Mouse (Mus musculus): Measurements from ENCODE around the gene Spata2. TPM values are rescaled to one million over a fixed set of nuclear protein-coding genes. Genes with fewer than 3 reads are reported as not detected.

Spata2 gene
- polyA plus RNA-seq, 1 experiment from 2014 or later: 15.3 TPM

DNA sequence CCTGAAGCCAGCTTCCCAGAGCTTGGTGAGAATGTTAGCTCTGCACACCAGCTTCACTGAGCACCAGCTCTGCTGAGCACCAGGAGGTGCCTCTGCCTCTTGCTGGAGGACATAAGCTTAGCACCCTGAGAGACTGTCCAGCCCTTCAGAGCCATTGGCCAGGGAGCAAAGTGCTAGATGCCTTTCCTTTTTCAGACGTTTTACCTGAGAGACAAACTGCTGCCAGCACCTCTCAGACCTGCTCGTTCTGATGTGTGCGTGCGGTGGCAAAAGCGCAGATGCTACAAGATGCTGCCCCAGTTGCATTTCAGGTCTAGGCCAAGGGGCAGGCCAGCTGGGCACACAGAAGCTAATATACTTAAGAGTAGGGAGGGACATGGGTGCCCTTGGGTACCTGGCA is 17.1 kb downstream of the Spata2 start:
- peaks cover 13% of the 10 kb centered on the region for H3K4me1 ChIP-seq
- peaks cover 58% of the 10 kb centered on the region for H3K36me3 ChIP-seq
- H3K9ac ChIP-seq: no peak overlapping the region
- H3K4me3 ChIP-seq: no peak overlapping the region
- H3K9me3 ChIP-seq: no peaks in the 10 kb centered on the region
- H3K4me2 ChIP-seq: no peak overlapping the region
- no peak for ATAC-seq (ENCODE audit: insufficient number of reproducible peaks, low FRiP score, low TSS enrichment, low read depth)
- no peak overlapping the region for H3K27ac ChIP-seq
- WGBS: 84% methylated on average over 5 of the region's 5 CpGs
- no peaks in the 10 kb centered on the region for H3K27me3 ChIP-seq

DNA sequence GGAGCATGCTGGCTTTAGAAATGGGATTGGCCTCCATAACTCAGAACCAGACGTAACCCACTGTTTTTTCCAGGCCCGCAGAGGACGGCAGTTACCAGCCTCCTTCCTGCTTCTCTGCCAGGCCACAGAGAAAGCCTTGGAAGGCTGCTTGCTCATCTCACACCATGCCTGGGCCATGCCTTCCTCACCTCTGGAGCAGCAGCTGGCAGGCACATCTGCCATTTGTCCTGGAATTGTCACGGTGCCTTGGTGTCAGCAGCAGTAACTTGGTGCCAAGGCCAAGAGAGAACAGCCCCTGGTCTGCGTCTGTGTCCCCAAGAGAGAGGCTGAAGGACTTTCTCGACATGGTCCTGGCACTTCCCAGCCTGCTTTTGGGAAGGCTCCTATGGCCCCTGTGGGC is 18.5 kb downstream of the Spata2 start:
- Histone ChIP-seq H3K27me3 (no peaks in the 10 kb centered on the region), H3K27ac (no peak overlapping the region), H3K4me3 (no peak overlapping the region), H3K9ac (no peak overlapping the region), H3K9me3 (no peaks in the 10 kb centered on the region), H3K4me2 (no peak overlapping the region), H3K36me3 (peaks cover 62% of the 10 kb centered on the region), H3K4me1 (peaks cover 13% of the 10 kb centered on the region)
- 84% methylated on average over 6 of the region's 6 CpGs for WGBS
- no peak for ATAC-seq (ENCODE audit: insufficient number of reproducible peaks, low FRiP score, low TSS enrichment, low read depth)

DNA sequence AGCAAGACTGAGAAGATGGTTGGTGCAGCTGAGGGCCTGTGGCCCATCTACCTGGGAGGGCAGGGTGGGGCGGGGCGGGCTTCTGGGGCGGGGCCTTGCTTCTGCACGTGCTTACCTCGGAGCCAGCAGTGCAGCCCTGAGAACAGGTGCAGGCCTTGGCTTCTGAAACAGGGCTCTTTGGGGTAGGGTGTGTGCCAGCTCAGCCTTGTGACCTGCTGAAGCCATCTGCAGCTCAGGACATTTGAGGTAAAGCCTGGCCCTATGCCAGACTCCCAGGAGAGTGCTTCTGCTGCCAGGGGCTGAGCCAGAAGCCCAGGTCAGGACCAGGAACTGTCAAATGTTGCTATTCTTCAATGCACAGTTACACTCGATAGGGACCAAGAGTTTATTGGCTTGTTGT is 21.1 kb downstream of the Spata2 start:
- H3K27ac ChIP-seq: no peak overlapping the region
- H3K4me2 ChIP-seq: no peak overlapping the region
- no peak for ATAC-seq (ENCODE audit: insufficient number of reproducible peaks, low FRiP score, low TSS enrichment, low read depth)
- H3K27me3 ChIP-seq: no peaks in the 10 kb centered on the region
- H3K4me3 ChIP-seq: no peak overlapping the region
- peaks cover 77% of the 10 kb centered on the region for H3K36me3 ChIP-seq
- 85% methylated on average over 6 of the region's 6 CpGs for WGBS
- H3K4me1 ChIP-seq: peaks cover 7% of the 10 kb centered on the region
- H3K9me3 ChIP-seq: no peaks in the 10 kb centered on the region
- no peak overlapping the region for H3K9ac ChIP-seq

DNA sequence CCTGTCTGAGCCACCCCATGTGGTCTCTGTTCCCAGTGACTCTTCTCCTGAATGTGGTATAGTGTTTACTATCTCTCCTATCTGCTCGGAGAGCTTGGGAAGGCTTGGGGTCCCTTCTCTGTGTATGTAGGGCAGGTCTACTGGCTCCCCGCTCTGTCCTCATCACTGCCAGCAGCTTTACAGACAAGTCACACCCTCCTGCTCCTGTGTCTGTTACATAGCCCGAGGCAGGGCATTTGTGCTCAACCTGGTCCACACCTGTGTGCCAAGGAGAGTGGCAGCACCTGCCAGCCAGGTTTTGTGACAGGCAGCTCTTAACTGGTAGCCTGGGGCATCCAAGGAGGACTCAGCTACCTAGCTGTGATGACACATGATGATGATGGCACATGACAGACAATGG is 22.1 kb downstream of the Spata2 start:
- Histone ChIP-seq H3K9me3 (no peaks in the 10 kb centered on the region), H3K4me2 (no peak overlapping the region), H3K4me3 (no peak overlapping the region), H3K4me1 (no peaks in the 10 kb centered on the region), H3K27me3 (no peaks in the 10 kb centered on the region), H3K27ac (no peak overlapping the region), H3K9ac (no peak overlapping the region), H3K36me3 (peaks cover 84% of the 10 kb centered on the region)
- no peak for ATAC-seq (ENCODE audit: insufficient number of reproducible peaks, low FRiP score, low TSS enrichment, low read depth)
- 89% methylated on average over 3 of the region's 3 CpGs for whole genome bisulfite sequencing

DNA sequence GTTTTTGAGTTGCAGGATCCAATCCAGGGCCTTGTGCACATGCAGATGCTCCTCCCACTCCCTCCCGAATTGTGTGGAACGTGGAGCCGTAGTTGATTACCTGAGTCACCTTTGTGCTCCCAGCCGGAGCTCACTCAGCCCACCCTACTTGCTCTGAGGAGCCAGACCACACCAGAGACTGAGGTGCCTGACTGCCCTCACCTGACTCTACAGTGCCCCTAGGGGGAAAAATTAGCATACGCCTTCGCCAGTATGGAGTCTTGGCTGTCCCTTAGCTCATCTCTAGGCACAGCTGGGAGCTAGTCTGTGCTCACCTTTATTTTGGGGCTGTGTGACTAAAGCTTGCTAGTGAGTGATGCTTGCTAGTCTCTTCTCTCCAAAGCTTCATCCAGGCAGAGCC is 24.2 kb downstream of the Spata2 start:
- H3K4me1 ChIP-seq: no peaks in the 10 kb centered on the region
- ATAC-seq (ENCODE audit: insufficient number of reproducible peaks, low FRiP score, low TSS enrichment, low read depth): no peak
- H3K4me3 ChIP-seq: no peak overlapping the region
- no peak overlapping the region for H3K27ac ChIP-seq
- WGBS: 75% methylated on average over 6 of the region's 6 CpGs
- no peaks in the 10 kb centered on the region for H3K9me3 ChIP-seq
- H3K9ac ChIP-seq: no peak overlapping the region
- H3K27me3 ChIP-seq: no peaks in the 10 kb centered on the region
- peaks cover 72% of the 10 kb centered on the region for H3K36me3 ChIP-seq
- H3K4me2 ChIP-seq: no peak overlapping the region

DNA sequence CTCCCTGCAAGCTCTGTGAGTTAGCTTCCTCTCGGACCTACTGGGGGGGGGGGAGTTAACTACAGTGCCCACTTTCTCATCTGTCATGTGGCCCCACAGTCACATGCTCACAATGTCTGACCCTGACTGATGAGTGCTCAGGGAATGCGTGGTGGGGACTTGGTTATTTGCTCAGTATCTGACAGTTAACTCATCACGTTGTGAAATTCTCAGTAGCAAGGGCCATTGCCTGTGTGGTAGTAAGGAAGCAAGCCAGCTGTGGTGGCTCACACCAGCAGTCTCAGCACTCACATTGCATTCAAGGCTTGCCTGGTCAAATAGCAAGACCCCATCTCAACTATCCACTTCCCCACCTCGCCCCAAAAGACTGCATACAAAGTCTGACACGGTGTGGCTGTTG is 25.5 kb downstream of the Spata2 start:
- Histone ChIP-seq H3K27me3 (no peaks in the 10 kb centered on the region), H3K27ac (no peak overlapping the region), H3K4me3 (no peak overlapping the region), H3K36me3 (peaks cover 62% of the 10 kb centered on the region), H3K4me2 (no peak overlapping the region), H3K9me3 (no peaks in the 10 kb centered on the region), H3K4me1 (no peaks in the 10 kb centered on the region), H3K9ac (no peak overlapping the region)
- no peak for ATAC-seq (ENCODE audit: insufficient number of reproducible peaks, low FRiP score, low TSS enrichment, low read depth)
- 79% methylated on average over 5 of the region's 5 CpGs for WGBS

DNA sequence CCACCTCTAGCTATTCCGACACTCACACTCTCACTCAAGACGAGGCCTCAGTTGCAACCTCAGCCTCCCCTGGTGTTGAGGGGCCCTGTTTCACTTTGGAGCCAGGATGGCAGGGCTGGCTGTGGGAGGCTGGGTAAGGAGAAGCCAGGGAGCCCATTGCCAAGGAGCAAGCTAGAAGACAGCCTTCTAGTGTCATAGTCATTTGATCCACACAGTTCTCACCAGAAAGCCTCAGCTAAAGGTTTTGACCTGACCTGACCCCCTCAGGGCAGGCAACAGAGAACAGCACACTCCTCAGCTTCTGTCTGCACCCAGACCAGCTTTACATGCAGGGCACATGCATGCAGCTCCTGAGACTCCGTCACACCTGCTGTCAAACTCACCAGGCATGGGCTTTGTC is 26.7 kb downstream of the Spata2 start:
- H3K27me3 ChIP-seq: no peaks in the 10 kb centered on the region
- H3K4me1 ChIP-seq: no peaks in the 10 kb centered on the region
- WGBS: 88% methylated on average over 3 of the region's 3 CpGs

DNA sequence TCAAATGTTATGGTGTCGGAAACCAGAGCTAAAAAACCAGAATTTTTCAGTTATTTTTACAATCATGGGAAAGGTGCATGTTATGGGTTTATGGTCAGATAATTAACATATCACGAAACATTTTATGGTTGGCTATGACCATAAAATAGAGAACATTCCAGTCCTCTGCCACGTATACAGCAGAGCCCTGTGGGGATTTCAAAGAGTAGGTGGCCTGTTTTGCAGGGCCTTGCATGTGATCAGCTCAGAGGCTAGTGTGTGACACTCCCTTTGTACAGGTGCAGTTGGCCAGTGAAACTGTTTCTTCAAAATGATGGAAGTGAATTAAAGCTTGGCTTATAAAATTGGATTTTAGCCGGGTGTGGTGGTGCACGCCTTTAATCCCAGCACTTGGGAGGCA is 28.9 kb downstream of the Spata2 start:
- Histone ChIP-seq H3K4me1 (no peaks in the 10 kb centered on the region), H3K36me3 (peaks cover 53% of the 10 kb centered on the region)
- WGBS: 64% methylated on average over 5 of the region's 5 CpGs

More for the DNA sequence above, 26.7 kb downstream of the Spata2 start:
- Histone ChIP-seq H3K36me3 (peaks cover 55% of the 10 kb centered on the region), H3K9me3 (no peaks in the 10 kb centered on the region), H3K4me2 (no peak overlapping the region), H3K27ac (no peak overlapping the region), H3K9ac (no peak overlapping the region), H3K4me3 (no peak overlapping the region)
- ATAC-seq (ENCODE audit: insufficient number of reproducible peaks, low FRiP score, low TSS enrichment, low read depth): no peak

DNA sequence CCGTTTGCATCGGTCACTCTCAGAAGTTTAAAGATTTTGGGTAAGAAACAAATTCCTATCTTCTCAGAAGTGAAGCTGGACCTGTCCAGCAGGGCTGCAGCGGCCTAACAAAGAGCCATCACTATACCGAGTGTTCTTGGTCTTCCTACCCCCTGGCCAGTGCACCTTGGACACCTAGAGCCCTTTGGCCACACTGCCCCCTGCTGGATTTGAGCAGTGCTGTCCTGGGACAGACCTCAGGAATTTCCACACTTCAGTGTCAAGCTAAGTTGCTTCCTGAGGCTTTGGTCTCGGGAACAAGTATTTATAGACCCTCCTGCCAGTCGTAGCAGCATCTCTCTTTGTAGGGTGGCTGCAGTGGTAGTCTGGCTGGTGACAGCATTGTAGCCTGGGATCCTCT is 29.7 kb downstream of the Spata2 start:
- H3K4me2 ChIP-seq: no peak overlapping the region
- no peak overlapping the region for H3K9ac ChIP-seq
- ATAC-seq (ENCODE audit: insufficient number of reproducible peaks, low FRiP score, low TSS enrichment, low read depth): no peak
- H3K9me3 ChIP-seq: no peaks in the 10 kb centered on the region
- H3K27ac ChIP-seq: no peak overlapping the region
- 51% methylated on average over 6 of the region's 6 CpGs for WGBS
- H3K4me3 ChIP-seq: no peak overlapping the region
- H3K27me3 ChIP-seq: no peaks in the 10 kb centered on the region
- H3K36me3 ChIP-seq: peaks cover 54% of the 10 kb centered on the region
- H3K4me1 ChIP-seq: no peaks in the 10 kb centered on the region

More for the DNA sequence above, 28.9 kb downstream of the Spata2 start:
- no peak overlapping the region for H3K9ac ChIP-seq
- H3K4me3 ChIP-seq: no peak overlapping the region
- no peaks in the 10 kb centered on the region for H3K27me3 ChIP-seq
- no peak overlapping the region for H3K4me2 ChIP-seq
- no peak for ATAC-seq (ENCODE audit: insufficient number of reproducible peaks, low FRiP score, low TSS enrichment, low read depth)
- H3K27ac ChIP-seq: no peak overlapping the region
- H3K9me3 ChIP-seq: no peaks in the 10 kb centered on the region

DNA sequence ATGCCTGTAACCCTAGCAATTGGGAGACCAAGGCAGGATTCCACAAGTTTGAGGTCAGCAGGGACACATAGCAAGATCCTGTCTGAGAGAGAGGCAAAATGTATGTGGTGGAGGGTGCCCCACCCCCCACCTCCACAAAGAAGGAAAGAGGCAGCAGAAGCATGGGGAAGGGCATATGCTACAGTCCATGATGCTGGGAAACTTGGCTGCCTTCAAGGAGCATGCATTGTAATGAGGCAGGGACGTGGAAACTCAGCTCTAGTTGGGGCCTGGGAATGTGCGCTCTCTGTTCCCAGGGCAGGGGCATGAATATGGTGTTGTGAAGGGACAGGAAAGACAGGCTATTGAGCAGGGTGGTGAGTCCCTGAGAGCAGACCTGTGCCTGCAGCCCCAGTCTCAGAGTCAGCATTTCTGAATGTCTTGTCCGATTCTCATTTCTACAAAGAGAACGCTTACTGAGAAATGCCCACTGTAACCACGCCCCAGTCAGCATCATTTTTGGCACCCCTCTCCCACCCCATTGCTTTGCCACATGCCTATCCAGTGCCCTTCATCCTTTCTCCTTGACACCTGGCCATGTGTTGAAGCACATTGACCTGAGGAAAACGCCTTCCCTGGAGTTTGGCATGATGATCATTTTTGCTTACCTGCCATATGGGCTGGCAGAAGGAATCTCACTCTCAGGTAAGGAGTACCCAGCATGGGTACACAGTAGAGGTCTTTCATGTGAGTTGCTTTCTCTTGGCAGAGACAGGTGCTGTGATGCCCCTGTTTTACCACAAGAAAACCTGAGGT is 33.4 kb downstream of the Spata2 start:
- 94% methylated on average over 6 of the region's 6 CpGs for WGBS
- H3K36me3 ChIP-seq: peaks cover 67% of the 10 kb centered on the region

DNA sequence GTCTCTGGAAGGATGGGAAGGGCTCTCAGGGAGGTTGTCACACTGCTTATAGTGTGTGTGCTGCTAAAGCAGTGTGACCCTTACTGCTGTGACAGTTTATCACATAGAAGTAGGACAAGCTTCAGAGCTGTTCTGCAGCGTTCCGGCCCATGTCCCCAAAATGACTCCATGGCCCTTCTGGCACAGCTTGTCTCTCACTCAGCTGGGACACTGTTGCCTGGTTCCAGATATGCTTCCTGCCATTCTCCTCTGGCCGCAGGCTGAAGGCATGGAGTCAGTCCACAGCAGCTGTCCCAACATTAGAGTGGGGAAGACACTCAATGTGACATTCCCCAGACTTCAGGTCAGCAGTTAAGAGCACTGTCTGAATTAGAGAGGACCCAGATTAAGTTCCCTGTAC is 34.1 kb downstream of the Spata2 start:
- no peak overlapping the region for H3K4me3 ChIP-seq
- no peaks in the 10 kb centered on the region for H3K27me3 ChIP-seq
- no peak for ATAC-seq (ENCODE audit: insufficient number of reproducible peaks, low FRiP score, low TSS enrichment, low read depth)
- no peaks in the 10 kb centered on the region for H3K9me3 ChIP-seq
- 93% methylated on average over 3 of the region's 3 CpGs for WGBS
- no peaks in the 10 kb centered on the region for H3K4me1 ChIP-seq
- H3K36me3 ChIP-seq: peaks cover 72% of the 10 kb centered on the region
- H3K4me2 ChIP-seq: no peak overlapping the region
- no peak overlapping the region for H3K9ac ChIP-seq
- H3K27ac ChIP-seq: no peak overlapping the region

More for the DNA sequence above, 33.4 kb downstream of the Spata2 start:
- Histone ChIP-seq H3K4me3 (no peak overlapping the region), H3K9ac (no peak overlapping the region), H3K27ac (no peak overlapping the region), H3K4me2 (no peak overlapping the region), H3K9me3 (no peaks in the 10 kb centered on the region), H3K27me3 (no peaks in the 10 kb centered on the region), H3K4me1 (no peaks in the 10 kb centered on the region)
- ATAC-seq (ENCODE audit: insufficient number of reproducible peaks, low FRiP score, low TSS enrichment, low read depth): no peak

DNA sequence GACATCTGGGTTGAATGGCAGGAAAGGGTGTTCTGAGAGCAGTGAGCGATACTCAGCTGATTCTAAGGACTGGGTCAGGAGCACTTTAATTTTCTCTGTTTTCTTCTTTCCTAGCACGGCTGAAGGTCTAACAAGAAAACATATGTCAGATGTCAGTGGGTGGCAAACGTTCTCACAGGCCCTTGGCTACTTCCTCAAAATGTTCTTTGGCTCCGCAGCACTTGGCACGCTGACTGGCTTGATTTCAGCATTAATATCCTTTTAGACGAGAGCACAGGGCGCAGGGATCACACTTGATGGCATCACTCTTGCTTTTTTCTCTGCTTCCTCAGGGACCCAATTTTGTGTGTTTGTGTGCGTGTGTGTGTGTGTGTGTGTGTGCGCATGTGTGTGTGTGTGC is 35.5 kb downstream of the Spata2 start:
- Histone ChIP-seq H3K9me3 (no peaks in the 10 kb centered on the region), H3K4me1 (no peaks in the 10 kb centered on the region), H3K27ac (no peak overlapping the region), H3K9ac (no peak overlapping the region), H3K27me3 (no peaks in the 10 kb centered on the region), H3K36me3 (peaks cover 79% of the 10 kb centered on the region), H3K4me3 (no peak overlapping the region), H3K4me2 (no peak overlapping the region)
- 89% methylated on average over 9 of the region's 9 CpGs for WGBS
- no peak for ATAC-seq (ENCODE audit: insufficient number of reproducible peaks, low FRiP score, low TSS enrichment, low read depth)
